Mouse (Mus musculus) fat pad, adult 2 months (tissue): Measurements from ENCODE around the gene Minpp1.

Experiments
- DNase-seq: peaks from one replicate; pipeline ENCODE4 v3.0.0-alpha.2; 2011; ENCODE audit warnings: low read depth, low spot score; ENCODE audit errors: extremely low read depth

Gene Minpp1

GRCm38 (mm10) chr19:32523769-32524515 lies 38.4 kb downstream of the Minpp1 start:
- no peak for DNase-seq

- no peak for DNase-seq
Observed at GRCm38 (mm10) chr19:32524516-32524860, 38.9 kb downstream of the Minpp1 start.

GRCm38 (mm10) chr19:32527139-32527538 lies 41.6 kb downstream of the Minpp1 start:
- no peak for DNase-seq

GRCm38 (mm10) chr19:32528723-32529122 lies 43.2 kb downstream of the Minpp1 start:
- no peak for DNase-seq

GRCm38 (mm10) chr19:32529252-32529942 lies 43.8 kb downstream of the Minpp1 start:
- no peak for DNase-seq

GRCm38 (mm10) chr19:32530296-32530695 lies 44.7 kb downstream of the Minpp1 start:
- DNase-seq = no peak

GRCm38 (mm10) chr19:32532331-32532730 lies 46.8 kb downstream of the Minpp1 start:
- DNase-seq = no peak

GRCm38 (mm10) chr19:32532737-32533505 lies 47.4 kb downstream of the Minpp1 start:
- DNase-seq = no peak

GRCm38 (mm10) chr19:32534887-32535286 lies 49.3 kb downstream of the Minpp1 start:
- no peak for DNase-seq

- DNase-seq = no peak
Observed at GRCm38 (mm10) chr19:32542784-32543490, 57.4 kb downstream of the Minpp1 start.

- DNase-seq = no peak
Observed at GRCm38 (mm10) chr19:32547396-32547795, 61.8 kb downstream of the Minpp1 start.

GRCm38 (mm10) chr19:32548202-32548601 lies 62.6 kb downstream of the Minpp1 start:
- DNase-seq = no peak

- peak; percentile 92 for DNase-seq
Observed at GRCm38 (mm10) chr19:32550446-32550845, 64.9 kb downstream of the Minpp1 start.

GRCm38 (mm10) chr19:32551442-32551841 lies 65.9 kb downstream of the Minpp1 start:
- no peak for DNase-seq

GRCm38 (mm10) chr19:32552106-32552505 lies 66.5 kb downstream of the Minpp1 start:
- DNase-seq = no peak

- DNase-seq = no peak
Observed at GRCm38 (mm10) chr19:32553310-32553709, 67.7 kb downstream of the Minpp1 start.

- no peak for DNase-seq
Observed at GRCm38 (mm10) chr19:32555257-32555656, 69.7 kb downstream of the Minpp1 start.
